Mouse (Mus musculus) heart, embryonic 11.5 days (tissue): Measurements from ENCODE around the gene 9130213A22Rik. TPM values are rescaled to one million over a fixed set of nuclear protein-coding genes. Genes with fewer than 3 reads are reported as not detected.
"Not testable (repeated sequence)": the region's sequence is repeated elsewhere in the genome, so short reads cannot be mapped to it uniquely, and the experiment has no call there.

ENCODE experiments used
- ATAC-seq: fragments of 200-750 bp; cut with Nextera tagmentation; replicated peaks from 2 replicates; pipeline ENCODE4 v1.8.0; 2017; ENCODE audit warnings: moderate library complexity; ENCODE audit not compliant: insufficient number of reproducible peaks, low FRiP score, low TSS enrichment
- H3K27ac ChIP-seq: fragments of 300-500 bp; sonication (generic); 2 replicates; pipeline ENCODE4 v1.5.1; 2014; ENCODE audit warnings: mild to moderate bottlenecking, low read depth, low read length
- H3K27me3 ChIP-seq: fragments of 300-500 bp; sonication (generic); 2 replicates; pipeline ENCODE4 v1.6.1; 2014; ENCODE audit warnings: mild to moderate bottlenecking, low read length, mixed read lengths; ENCODE audit not compliant: control insufficient read depth, insufficient read depth
- H3K36me3 ChIP-seq: fragments of 300-500 bp; sonication (generic); 2 replicates; pipeline ENCODE4 v1.6.1; 2014; ENCODE audit warnings: mild to moderate bottlenecking, low read length, moderate library complexity, mixed read lengths; ENCODE audit not compliant: control insufficient read depth, insufficient read depth
- H3K4me1 ChIP-seq: fragments of 300-500 bp; sonication (generic); 2 replicates; pipeline ENCODE4 v1.6.1; 2014; ENCODE audit warnings: low read length; ENCODE audit not compliant: control insufficient read depth, insufficient read depth
- H3K4me2 ChIP-seq: fragments of 300-500 bp; sonication (generic); 2 replicates; pipeline ENCODE4 v1.6.1; 2014; ENCODE audit warnings: mild to moderate bottlenecking, moderate library complexity
- H3K4me3 ChIP-seq: fragments of 300-500 bp; sonication (generic); 2 replicates; pipeline ENCODE4 v1.5.1; 2014; ENCODE audit warnings: low read depth, low read length
- H3K9ac ChIP-seq: fragments of 300-500 bp; sonication (generic); 2 replicates; pipeline ENCODE4 v1.6.1; 2014; ENCODE audit warnings: mild to moderate bottlenecking, low read depth, low read length, moderate library complexity
- H3K9me3 ChIP-seq: fragments of 300-500 bp; sonication (generic); replicated peaks from 2 replicates; pipeline ENCODE4 v1.6.1; 2016; ENCODE audit warnings: low read length; ENCODE audit not compliant: control insufficient read depth
- WGBS: fragments of 180-500 bp; shearing (Covaris S2); extraction: QIAGEN DNeasy Blood & Tissue Kit; methylation state at CpG from one replicate; pipeline ENCODE4 v1.1.7; 2014; ENCODE audit not compliant: insufficient replicate concordance; 5-methylcytosine and 5-hydroxymethylcytosine counted together
- polyA plus RNA-seq: library from polyadenylated mRNA; unstranded; fragments of >200 nt; fragmentation: Nextera tagmentation; extraction: Ambion mirVana; gene quantifications from 2 replicates; pipeline ENCODE4 v1.2.1, GENCODE M21; 2014

The 9130213A22Rik gene
- polyA plus RNA-seq, 1 experiment from 2014 or later = 0.49 TPM

DNA sequence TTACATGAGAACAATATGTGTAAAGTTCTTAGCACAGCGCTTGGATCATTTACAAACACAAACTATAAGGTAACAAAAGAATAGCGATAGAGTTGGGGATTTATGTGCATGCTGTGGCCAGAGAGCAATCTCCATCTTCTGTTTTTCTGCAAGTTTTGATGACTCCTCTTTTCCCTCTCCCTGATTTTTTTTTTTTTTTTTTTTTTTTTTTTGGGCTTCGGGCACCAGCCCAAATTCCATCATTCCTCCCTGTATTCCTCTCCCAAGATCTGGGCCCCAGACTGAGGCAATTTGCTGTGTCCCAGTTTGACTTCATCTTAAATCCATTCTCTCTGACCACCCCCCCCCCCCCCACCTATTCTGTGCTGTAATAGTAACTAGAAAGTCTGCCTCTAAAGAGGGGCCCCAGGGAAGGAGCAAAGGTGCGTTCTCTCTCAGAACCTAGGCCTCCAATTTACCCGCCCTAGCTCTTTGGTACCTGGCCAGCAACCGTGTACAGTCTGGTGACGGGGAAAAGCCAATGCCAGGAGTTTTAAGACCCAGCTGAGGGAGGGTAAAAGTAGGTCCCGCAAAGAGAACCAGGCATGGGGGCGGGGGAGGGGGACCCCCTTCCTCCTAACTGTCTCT is 25.9 kb downstream of the 9130213A22Rik start:
- WGBS = 11% methylated on average over 9 of the region's 9 CpGs
- peak overlapping the region; percentile 94 for H3K4me2 ChIP-seq
- no peak for ATAC-seq
- H3K4me1 ChIP-seq = peaks cover 54% of the 10 kb centered on the region
- H3K4me3 ChIP-seq = peak overlapping the region; percentile 44
- H3K36me3 ChIP-seq = peaks cover 3% of the 10 kb centered on the region; the same call in 1 of the 2 replicates
- peak overlapping the region; percentile 96 for H3K27ac ChIP-seq
- H3K9ac ChIP-seq = peak overlapping the region; percentile 70
- H3K27me3 ChIP-seq = no peaks in the 10 kb centered on the region
- no peaks in the 10 kb centered on the region for H3K9me3 ChIP-seq

DNA sequence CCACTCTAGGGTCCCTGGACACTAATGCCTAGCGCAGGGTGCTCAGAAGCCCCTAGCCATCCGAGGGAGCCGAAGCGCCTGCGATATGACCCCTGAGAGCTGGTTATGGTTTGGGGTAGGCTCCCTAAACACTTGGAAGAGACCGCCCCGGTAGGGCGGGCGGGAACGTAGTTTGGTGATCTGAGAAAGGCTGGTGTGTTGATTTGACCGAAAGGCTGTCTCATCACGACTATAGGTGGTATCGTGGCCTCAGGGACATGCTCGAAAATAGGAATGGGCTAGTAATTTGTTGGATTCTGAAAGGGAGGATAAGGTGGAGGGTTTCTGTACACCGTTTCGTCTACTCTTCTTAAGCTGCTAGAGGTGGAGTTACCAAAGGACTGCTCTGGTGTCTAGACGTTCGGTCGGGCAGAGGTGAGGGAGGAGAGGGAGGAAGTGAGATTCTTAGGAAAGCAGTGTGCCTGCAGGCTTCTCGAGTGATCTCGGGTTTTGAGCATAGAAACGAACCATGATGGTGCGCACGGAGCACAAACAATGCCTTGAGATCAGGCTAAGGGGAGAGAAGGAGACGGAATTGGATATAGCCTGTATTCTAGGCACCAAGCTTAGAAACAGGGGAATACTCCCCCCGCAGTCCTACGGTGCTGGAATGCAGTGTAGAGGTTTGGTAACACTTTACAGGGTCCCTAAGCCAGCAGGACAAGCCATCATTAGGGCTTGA is 26.7 kb downstream of the 9130213A22Rik start:
- no peak for ATAC-seq
- no peaks in the 10 kb centered on the region for H3K27me3 ChIP-seq
- H3K27ac ChIP-seq = peak overlapping the region; percentile 88
- peak overlapping the region; percentile 62 for H3K9ac ChIP-seq
- H3K4me1 ChIP-seq = peaks cover 52% of the 10 kb centered on the region
- no peaks in the 10 kb centered on the region; the same call in 1 of the 2 replicates for H3K36me3 ChIP-seq
- peak overlapping the region; percentile 44 for H3K4me3 ChIP-seq
- H3K9me3 ChIP-seq = no peaks in the 10 kb centered on the region
- peak overlapping the region; percentile 94 for H3K4me2 ChIP-seq
- WGBS = 2% methylated on average over 27 of the region's 27 CpGs

DNA sequence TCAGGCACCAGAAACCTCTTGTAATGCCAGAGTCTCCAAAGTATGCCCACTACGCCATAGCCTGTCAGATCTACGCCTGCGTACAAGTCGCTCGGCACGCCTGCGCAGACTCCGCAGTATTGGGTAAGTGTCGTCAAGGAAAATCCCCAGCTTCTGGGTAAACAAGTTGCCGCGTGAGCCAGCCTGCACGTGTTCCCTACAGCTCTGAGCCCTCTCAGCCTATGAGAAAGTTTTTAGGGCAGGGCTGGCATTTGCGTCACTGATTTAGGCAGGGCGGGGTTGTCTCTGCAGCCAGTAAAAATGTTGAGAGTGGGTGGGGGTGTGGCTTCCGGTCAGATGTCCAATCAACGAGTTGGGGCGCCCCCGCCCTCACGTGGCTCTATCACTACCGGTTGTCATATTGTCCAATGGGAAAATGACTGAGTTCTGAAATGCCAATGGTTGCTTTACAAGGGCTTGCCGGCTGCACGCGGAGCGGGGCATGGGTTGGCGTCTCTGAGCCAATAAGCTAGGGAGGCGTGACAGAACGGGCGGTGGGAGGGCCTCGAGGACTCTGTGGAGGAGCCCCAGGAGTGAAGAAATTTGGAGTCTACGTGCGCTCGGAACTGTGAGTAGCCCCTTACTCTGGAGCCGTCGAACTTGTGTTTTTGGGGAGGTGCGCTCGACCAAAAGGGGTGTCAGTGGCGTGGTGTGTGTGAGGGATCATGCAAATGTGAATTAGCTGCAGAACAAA is 27.5 kb downstream of the 9130213A22Rik start, which contains the start of gene Per1:
TSS of gene Per1 (plus strand) at position 521 of the 733 bp plus-strand sequence.
- Histone ChIP-seq H3K9ac (peak within 1 kb of the TSS; percentile 62), H3K9me3 (no peaks in the 10 kb centered on the region), H3K27ac (peak within 1 kb of the TSS; percentile 88), H3K36me3 (0 out of 2 replicates have a peak, but pooled peaks cover 3% of the 10 kb centered on the region), H3K4me2 (peak within 1 kb of the TSS; percentile 94), H3K4me3 (peak within 1 kb of the TSS; percentile 44), H3K27me3 (no peaks in the 10 kb centered on the region), H3K4me1 (peaks cover 51% of the 10 kb centered on the region)
- peak; percentile 89 for ATAC-seq
- under 1% methylated on average over 37 of the region's 37 CpGs for WGBS

DNA sequence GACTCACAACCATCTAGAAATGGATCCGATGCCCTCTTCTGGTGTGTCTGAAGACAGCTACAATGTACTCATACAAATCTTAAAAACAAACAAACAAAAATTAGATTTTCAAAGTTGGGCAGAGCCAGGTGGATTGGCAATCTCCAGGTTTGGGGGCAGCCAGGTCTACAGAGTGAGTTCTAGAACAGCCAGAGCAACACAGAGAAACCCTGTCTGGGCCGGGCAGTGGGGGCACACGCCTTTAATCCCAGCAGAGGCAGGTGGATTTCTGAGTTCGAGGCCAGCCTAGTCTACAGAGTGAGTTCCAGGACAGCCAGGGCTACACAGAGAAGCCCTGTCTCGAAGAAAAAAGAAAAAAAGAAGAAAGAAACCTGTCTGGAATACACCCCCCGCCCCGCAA is 28.5 kb downstream of the 9130213A22Rik start:
- 80% methylated on average over 7 of the region's 7 CpGs for WGBS
- H3K9ac ChIP-seq = not testable (repeated sequence)

DNA sequence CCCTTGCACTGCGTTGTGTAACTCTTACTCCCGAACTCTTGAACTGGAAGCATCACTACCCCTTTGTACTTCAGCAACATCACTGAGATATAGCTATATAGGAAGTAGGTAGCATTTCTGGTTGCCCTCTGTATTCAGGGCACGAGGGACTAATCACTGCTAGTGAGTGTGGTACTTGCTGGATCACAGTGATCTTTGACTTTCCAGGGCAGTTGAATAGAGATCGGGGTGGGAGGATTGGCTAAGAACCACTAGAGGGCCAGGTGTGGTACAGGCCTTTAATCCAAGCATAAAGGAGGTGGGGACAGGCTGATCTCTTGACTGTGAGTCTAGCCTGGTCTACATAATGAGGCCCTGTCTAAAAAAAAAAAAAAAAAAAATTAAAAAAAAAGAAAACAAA is 29.5 kb downstream of the 9130213A22Rik start:
- no peaks in the 10 kb centered on the region for H3K27me3 ChIP-seq

More for the DNA sequence above, 28.5 kb downstream of the 9130213A22Rik start:
- H3K4me3 ChIP-seq, ATAC-seq, H3K27me3 ChIP-seq, H3K9me3 ChIP-seq, H3K36me3 ChIP-seq, H3K27ac ChIP-seq, H3K4me2 ChIP-seq: not testable (repeated sequence)
- H3K4me1 ChIP-seq = peaks cover 49% of the 10 kb centered on the region

DNA sequence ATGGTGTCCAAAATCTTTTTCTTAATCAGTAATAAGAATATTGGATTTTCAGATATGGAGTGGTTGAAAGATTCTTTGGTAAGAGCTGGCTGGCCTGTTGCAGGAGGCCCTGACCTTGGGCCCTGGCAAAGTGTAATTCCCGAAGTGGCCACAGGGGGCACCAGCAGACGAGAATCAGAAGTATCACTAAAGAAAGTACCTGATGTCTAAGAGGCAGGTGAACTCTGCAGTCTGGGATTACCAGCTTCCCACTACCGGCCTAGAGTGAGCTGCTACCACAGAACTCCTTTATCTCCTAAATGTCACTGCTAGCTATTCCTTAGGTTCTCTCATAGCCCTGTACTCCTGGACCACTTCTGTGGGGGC is 30.0 kb downstream of the 9130213A22Rik start:
- 0 out of 2 replicates have a peak, but pooled peaks cover 3% of the 10 kb centered on the region for H3K36me3 ChIP-seq
- 0% methylated on average over 3 of the region's 3 CpGs for WGBS
- H3K9ac ChIP-seq = no peak overlapping the region
- no peak for ATAC-seq
- H3K4me1 ChIP-seq = peaks cover 40% of the 10 kb centered on the region
- no peak overlapping the region for H3K27ac ChIP-seq
- H3K9me3 ChIP-seq = no peaks in the 10 kb centered on the region
- H3K4me2 ChIP-seq = no peak overlapping the region
- H3K4me3 ChIP-seq = no peak overlapping the region
- no peaks in the 10 kb centered on the region for H3K27me3 ChIP-seq

More for the DNA sequence above, 29.5 kb downstream of the 9130213A22Rik start:
- ATAC-seq = no peak
- no peak overlapping the region for H3K9ac ChIP-seq
- no peak overlapping the region for H3K27ac ChIP-seq
- H3K36me3 ChIP-seq = 0 out of 2 replicates have a peak, but pooled peaks cover 3% of the 10 kb centered on the region
- WGBS = 93% methylated on average over 4 of the region's 4 CpGs
- peaks cover 40% of the 10 kb centered on the region for H3K4me1 ChIP-seq
- H3K9me3 ChIP-seq = no peaks in the 10 kb centered on the region
- H3K4me2 ChIP-seq = no peak overlapping the region
- H3K4me3 ChIP-seq = no peak overlapping the region

DNA sequence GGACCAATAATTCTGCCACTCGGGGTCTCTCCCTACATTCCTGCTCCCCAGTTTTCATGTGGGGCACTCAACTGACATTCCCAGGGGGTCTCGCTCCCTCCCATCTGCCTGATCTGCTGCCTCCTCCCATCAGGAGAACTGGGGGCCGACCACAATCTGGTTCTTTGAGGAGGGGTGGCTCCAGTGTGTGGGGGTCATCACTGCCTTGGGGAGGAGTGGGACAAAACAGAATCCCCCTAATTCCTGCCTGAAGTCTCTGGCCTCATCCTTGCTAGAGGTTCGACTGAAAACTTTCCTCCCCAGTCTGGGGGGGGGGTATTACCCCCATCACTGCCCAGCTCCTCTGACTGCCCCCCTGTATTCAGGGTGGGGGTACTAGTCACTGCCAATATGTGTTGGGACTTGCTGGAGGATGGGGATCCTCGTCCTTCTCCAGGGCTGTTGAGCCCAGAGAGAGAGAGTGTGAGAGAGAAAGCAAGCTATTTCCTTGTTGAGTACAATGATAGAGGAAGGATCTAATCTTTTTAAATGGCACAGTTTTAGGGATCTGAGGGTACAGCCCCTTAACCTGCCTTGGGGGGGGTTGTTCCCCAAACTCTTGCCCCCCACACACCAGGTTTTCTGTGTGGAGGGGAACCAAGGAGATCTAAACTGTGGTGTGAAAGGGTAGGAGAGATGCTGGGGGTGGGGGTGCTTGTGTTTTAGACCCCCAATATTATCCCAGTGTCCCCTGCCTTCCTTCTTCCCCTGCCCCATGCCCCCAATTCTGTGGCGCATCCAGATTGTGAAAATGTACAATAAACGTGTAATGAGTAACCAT is 30.6 kb downstream of the 9130213A22Rik start:
- 0 out of 2 replicates have a peak, but pooled peaks cover 3% of the 10 kb centered on the region for H3K36me3 ChIP-seq
- H3K27me3 ChIP-seq = no peaks in the 10 kb centered on the region
- H3K9me3 ChIP-seq = no peaks in the 10 kb centered on the region
- 0 out of 2 replicates have a peak overlapping the region, but pooled peaks have one; percentile 16 for H3K27ac ChIP-seq
- 59% methylated on average over 7 of the region's 7 CpGs for WGBS
- no peak overlapping the region for H3K4me3 ChIP-seq
- no peak overlapping the region for H3K9ac ChIP-seq
- peaks cover 40% of the 10 kb centered on the region for H3K4me1 ChIP-seq
- no peak overlapping the region for H3K4me2 ChIP-seq
- no peak for ATAC-seq

DNA sequence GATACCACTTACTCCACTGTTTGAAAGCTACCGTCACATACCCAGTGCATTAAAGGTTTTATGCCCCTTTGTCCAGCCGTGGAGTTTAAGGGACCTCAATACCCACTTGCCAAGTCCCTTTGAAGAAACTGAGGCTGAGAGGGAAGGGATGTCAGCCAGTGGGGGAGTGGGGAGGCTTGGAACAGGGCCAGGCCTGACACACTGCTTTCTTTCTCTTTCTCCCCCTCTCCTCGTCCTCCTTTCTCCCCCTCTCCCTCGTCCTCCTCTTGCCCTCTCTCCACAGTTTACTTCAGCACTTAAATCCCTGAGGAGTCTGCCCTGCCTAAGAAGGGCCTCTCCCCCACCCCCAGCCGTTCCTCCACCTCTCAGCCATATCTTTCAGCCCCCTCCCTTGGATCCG is 32.0 kb downstream of the 9130213A22Rik start:
- H3K4me3 ChIP-seq = 0 out of 2 replicates have a peak overlapping the region, but pooled peaks have one; percentile 10
- H3K4me1 ChIP-seq = peaks cover 37% of the 10 kb centered on the region
- no peak for ATAC-seq
- H3K9ac ChIP-seq = no peak overlapping the region
- no peaks in the 10 kb centered on the region for H3K9me3 ChIP-seq
- H3K4me2 ChIP-seq = peak overlapping the region; percentile 29; the same call in 1 of the 2 replicates
- H3K27ac ChIP-seq = no peak overlapping the region
- no peaks in the 10 kb centered on the region for H3K27me3 ChIP-seq
- H3K36me3 ChIP-seq = 0 out of 2 replicates have a peak, but pooled peaks cover 3% of the 10 kb centered on the region
- 49% methylated on average over 6 of the region's 6 CpGs for WGBS
